Mouse (Mus musculus) heart, adult 10 weeks (tissue): ENCODE data around the gene Gm8212. TPM values are rescaled to one million over a fixed set of nuclear protein-coding genes. Genes with fewer than 3 reads are reported as not detected.

ENCODE experiments used
- polyA plus RNA-seq: library from polyadenylated mRNA; stranded (reverse); fragments of 350-450 nt; fragmentation: Illumina TruSeq; extraction: RNeasy Lipid Tissue Mini Kit (QIAGEN cat#74804); gene quantifications from one replicate; pipeline ENCODE4 v1.2.3, GENCODE M21; 2014; ENCODE audit warnings: low read depth, low replicate concordance

Gm8212 gene
- polyA plus RNA-seq: not detected

GRCm38 (mm10) chr14:44197361-44197760 is at the start of gene Gm8212:
TSS of gene Gm8212 (plus strand) at chr14:44197661.

GRCm38 (mm10) chr14:44213154-44213553 is 15.7 kb downstream of the Gm8212 start, which contains the start of gene 4930503E14Rik:
TSS of gene 4930503E14Rik (minus strand) at chr14:44213254.

Other genes with a start within 250 kb of the Gm8212 start
- gene Ang5, start 240.6 kb upstream of the Gm8212 start, polyA plus RNA-seq: not detected
- not detected for gene Ang6, start 195.4 kb upstream of the Gm8212 start, polyA plus RNA-seq
- gene Ear2, start 95.0 kb upstream of the Gm8212 start, polyA plus RNA-seq: 0.99 TPM
- not detected for gene Gm3327, start 73.8 kb upstream of the Gm8212 start, polyA plus RNA-seq
- not detected for gene 4930503E14Rik, start 15.6 kb downstream of the Gm8212 start, polyA plus RNA-seq
- gene Gm8220, start 87.9 kb downstream of the Gm8212 start, polyA plus RNA-seq: not detected
- gene Gm5930, start 140.9 kb downstream of the Gm8212 start, polyA plus RNA-seq: not detected
- not detected for gene Gm8229, start 167.7 kb downstream of the Gm8212 start, polyA plus RNA-seq
- gene Gm3371, start 213.0 kb downstream of the Gm8212 start, polyA plus RNA-seq: not detected
- gene Gm8232, start 236.0 kb downstream of the Gm8212 start, polyA plus RNA-seq: not detected